Mouse (Mus musculus) stomach, postnatal 0 days (tissue): Measurements from ENCODE around the gene Hmgb2. TPM values are rescaled to one million over a fixed set of nuclear protein-coding genes. Genes with fewer than 3 reads are reported as not detected.
A peak's percentile ranks its signal among the peaks of the same experiment; 100 is the strongest.

ENCODE experiments used
- ATAC-seq: fragments of 200-750 bp; cut with Nextera tagmentation; 2 replicates; pipeline ENCODE4 v1.8.0; 2017; ENCODE audit not compliant: low FRiP score, low TSS enrichment
- DNase-seq: peaks from one replicate; pipeline ENCODE4 v3.0.0-alpha.2; 2016; ENCODE audit warnings: low spot score
- H3K27ac ChIP-seq: fragments of 300-500 bp; sonication (generic); replicated peaks from 2 replicates; pipeline ENCODE4 v1.5.1; 2014; ENCODE audit warnings: mild to moderate bottlenecking, control low read depth
- H3K27me3 ChIP-seq: fragments of 300-500 bp; sonication (generic); 2 replicates; pipeline ENCODE4 v1.6.1; 2014; ENCODE audit warnings: low read length; ENCODE audit not compliant: control insufficient read depth, insufficient read depth
- H3K36me3 ChIP-seq: fragments of 300-500 bp; sonication (generic); 2 replicates; pipeline ENCODE4 v1.6.1; 2014; ENCODE audit warnings: low read length, mixed read lengths; ENCODE audit not compliant: control insufficient read depth, insufficient read depth
- H3K4me1 ChIP-seq: fragments of 300-500 bp; sonication (generic); replicated peaks from 2 replicates; pipeline ENCODE4 v1.6.1; 2014; ENCODE audit warnings: antibody characterized with exemption; ENCODE audit not compliant: control insufficient read depth, insufficient read depth
- H3K4me2 ChIP-seq: fragments of 300-500 bp; sonication (generic); replicated peaks from 2 replicates; pipeline ENCODE4 v1.6.1; 2014; ENCODE audit warnings: low read depth, mild to moderate bottlenecking, control low read depth, moderate library complexity
- H3K4me3 ChIP-seq: fragments of 300-500 bp; sonication (generic); 2 replicates; pipeline ENCODE4 v1.5.1; 2014; ENCODE audit warnings: low read depth, low read length, control low read depth
- H3K9ac ChIP-seq: fragments of 300-500 bp; sonication (generic); 2 replicates; pipeline ENCODE4 v1.6.1; 2014; ENCODE audit warnings: mild to moderate bottlenecking, low read length, control low read depth, mixed read lengths
- H3K9me3 ChIP-seq: fragments of 300-500 bp; sonication (generic); 2 replicates; pipeline ENCODE4 v1.6.1; 2016; ENCODE audit warnings: low read length; ENCODE audit not compliant: control insufficient read depth
- CTCF ChIP-seq: IDR thresholded peaks from 2 replicates; pipeline ENCODE4 v1.5.1; 2016; ENCODE audit warnings: antibody characterized with exemption, low read depth, mild to moderate bottlenecking, moderate library complexity
- EP300 ChIP-seq: optimal IDR thresholded peaks from 2 replicates; pipeline ENCODE3; 2016; ENCODE audit warnings: antibody characterized with exemption
- WGBS: fragments of 180-500 bp; shearing (Covaris S2); extraction: QIAGEN DNeasy Blood & Tissue Kit; methylation state at CpG from one replicate; pipeline ENCODE4 v1.1.7; 2014; 5-methylcytosine and 5-hydroxymethylcytosine counted together
- polyA plus RNA-seq: library from polyadenylated mRNA; unstranded; fragments of >200 nt; fragmentation: Nextera tagmentation; extraction: Ambion mirVana; gene quantifications from 2 replicates; pipeline ENCODE4 v1.2.1, GENCODE M21; 2015

Gene Hmgb2
- polyA plus RNA-seq, 1 experiment from 2014 or later = 220 TPM

DNA sequence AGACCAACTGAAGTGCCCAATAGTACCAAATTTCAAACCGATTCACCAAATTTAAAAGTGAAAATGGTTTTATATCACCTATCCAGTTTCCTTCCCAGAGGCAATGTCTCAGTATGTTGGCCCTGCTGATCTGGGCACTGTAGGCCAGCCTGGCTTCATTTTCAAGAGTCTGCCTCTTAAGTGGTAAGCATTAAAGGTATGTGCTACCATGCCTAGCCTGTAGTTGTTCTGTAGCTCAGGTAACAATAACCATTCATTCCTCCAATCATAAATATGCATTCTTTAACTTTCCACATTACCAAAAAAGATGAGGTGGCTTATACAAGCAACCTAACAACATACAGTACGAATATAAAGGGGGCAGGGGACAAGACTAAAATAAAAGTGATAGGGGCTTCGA is 6.0 kb downstream of the Hmgb2 start:
- WGBS = 84% methylated on average over 3 of the region's 3 CpGs
- no peaks in the 10 kb centered on the region for H3K4me1 ChIP-seq
- no peak overlapping the region for H3K27ac ChIP-seq
- no peaks in the 10 kb centered on the region for H3K27me3 ChIP-seq
- peaks cover 3% of the 10 kb centered on the region; the same call in 1 of the 2 replicates for H3K36me3 ChIP-seq
- no peak overlapping the region for H3K9ac ChIP-seq
- no peak overlapping the region for H3K4me2 ChIP-seq
- H3K4me3 ChIP-seq = no peak overlapping the region
- no peak for TF ChIP-seq CTCF
- no peak for TF ChIP-seq EP300
- no peaks in the 10 kb centered on the region for H3K9me3 ChIP-seq
- DNase-seq (no peak), ATAC-seq (no peak)

DNA sequence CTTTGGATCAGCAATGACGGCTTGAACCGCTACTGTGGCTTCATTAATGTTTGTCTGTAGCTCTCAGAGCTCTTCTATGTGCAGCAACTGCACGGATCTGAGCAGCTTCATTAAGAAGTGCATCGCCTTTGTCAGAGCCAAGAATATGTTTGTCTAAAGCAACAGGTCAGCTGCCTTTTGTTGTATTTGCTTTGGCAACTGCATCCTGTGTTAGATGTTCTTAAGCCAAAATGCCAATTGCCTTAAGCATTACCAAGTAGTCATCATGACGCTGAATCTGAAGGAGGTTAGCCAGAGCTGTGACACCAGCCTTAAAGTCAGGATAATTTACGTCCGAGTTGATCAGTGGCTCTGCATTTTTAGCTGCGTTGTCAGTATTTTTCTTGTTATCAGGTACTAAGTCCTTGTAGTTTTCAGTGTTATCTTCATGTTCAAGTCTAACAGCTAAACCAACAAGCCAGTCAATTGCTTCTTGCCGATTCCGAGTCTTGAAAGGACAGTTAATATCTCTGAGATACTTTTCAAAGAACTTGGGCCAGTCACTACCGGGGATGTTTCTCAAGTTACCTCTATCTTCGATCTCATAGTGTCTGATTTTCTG is 8.6 kb downstream of the Hmgb2 start:
- H3K4me2 ChIP-seq = no peak overlapping the region
- peaks cover 5% of the 10 kb centered on the region; the same call in 1 of the 2 replicates for H3K36me3 ChIP-seq
- ATAC-seq (no peak), DNase-seq (no peak)
- no peaks in the 10 kb centered on the region for H3K27me3 ChIP-seq
- TF ChIP-seq CTCF = no peak
- TF ChIP-seq EP300 = no peak
- no peak overlapping the region for H3K9ac ChIP-seq
- no peak overlapping the region for H3K27ac ChIP-seq
- H3K4me3 ChIP-seq = no peak overlapping the region
- no peaks in the 10 kb centered on the region for H3K9me3 ChIP-seq
- H3K4me1 ChIP-seq = no peaks in the 10 kb centered on the region
- WGBS = 78% methylated on average over 12 of the region's 12 CpGs

DNA sequence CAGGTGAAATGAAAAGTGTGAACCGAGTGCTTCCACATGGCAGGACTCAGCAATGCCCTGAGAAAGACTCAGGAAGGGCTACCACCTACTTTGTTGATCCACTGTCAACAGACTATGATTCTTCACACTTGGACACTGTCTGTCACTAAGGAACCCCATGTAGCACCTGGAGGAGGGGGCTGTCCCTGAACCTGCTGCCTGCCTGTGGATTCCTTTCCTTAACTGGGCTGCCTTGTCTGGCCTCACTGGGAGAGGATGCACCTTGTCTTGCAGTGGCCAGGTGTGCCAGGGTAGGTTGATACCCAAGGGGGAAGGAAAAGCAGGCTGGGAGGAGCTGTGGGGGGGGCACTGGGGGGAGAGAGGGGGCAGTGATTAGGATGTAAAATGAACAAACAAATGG is 16.3 kb downstream of the Hmgb2 start:
- Histone ChIP-seq H3K9ac (no peak overlapping the region), H3K4me2 (no peak overlapping the region), H3K27me3 (no peaks in the 10 kb centered on the region), H3K4me3 (no peak overlapping the region), H3K36me3 (0 out of 2 replicates have a peak, but pooled peaks cover 2% of the 10 kb centered on the region), H3K9me3 (no peaks in the 10 kb centered on the region), H3K27ac (no peak overlapping the region), H3K4me1 (no peaks in the 10 kb centered on the region)
- ATAC-seq (no peak), DNase-seq (no peak)
- TF ChIP-seq EP300 (no peak), CTCF (no peak)
- WGBS = 96% methylated on average over 1 of the region's 1 CpGs

DNA sequence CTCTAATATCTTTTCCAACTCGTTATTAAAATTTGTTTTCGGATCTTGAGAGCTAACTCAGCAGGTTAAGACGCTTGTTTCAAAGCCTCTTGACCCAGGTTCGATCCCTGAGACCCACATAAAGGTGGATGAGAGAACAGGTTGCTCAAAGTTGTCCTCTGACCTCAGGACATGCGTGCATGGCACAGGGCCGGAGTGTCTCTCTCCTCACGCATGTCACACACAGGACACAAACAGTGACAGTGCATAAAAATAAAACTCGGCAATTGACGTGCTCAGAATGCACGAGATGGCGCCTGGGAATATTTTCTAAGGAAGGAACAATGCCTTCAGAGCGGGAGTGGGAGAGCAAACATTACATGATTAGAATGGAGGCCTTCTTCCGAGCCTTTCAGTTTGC is 18.5 kb downstream of the Hmgb2 start:
- H3K9me3 ChIP-seq = no peaks in the 10 kb centered on the region
- no peaks in the 10 kb centered on the region for H3K27me3 ChIP-seq
- peak overlapping the region; percentile 19; the same call in 1 of the 2 replicates for H3K4me3 ChIP-seq
- peak; percentile 32 for DNase-seq
- no peaks in the 10 kb centered on the region for H3K4me1 ChIP-seq
- TF ChIP-seq CTCF (no peak), EP300 (no peak)
- 73% methylated on average over 13 of the region's 13 CpGs for WGBS
- peak; percentile 41; the same call in 1 of the 2 replicates for ATAC-seq
- peak overlapping the region; percentile 31; the same call in 1 of the 2 replicates for H3K9ac ChIP-seq
- peak overlapping the region; percentile 59 for H3K27ac ChIP-seq
- H3K36me3 ChIP-seq = no peaks in the 10 kb centered on the region; the same call in none of the 2 replicates
- peak overlapping the region; percentile 33; the same call in 1 of the 2 replicates for H3K4me2 ChIP-seq

DNA sequence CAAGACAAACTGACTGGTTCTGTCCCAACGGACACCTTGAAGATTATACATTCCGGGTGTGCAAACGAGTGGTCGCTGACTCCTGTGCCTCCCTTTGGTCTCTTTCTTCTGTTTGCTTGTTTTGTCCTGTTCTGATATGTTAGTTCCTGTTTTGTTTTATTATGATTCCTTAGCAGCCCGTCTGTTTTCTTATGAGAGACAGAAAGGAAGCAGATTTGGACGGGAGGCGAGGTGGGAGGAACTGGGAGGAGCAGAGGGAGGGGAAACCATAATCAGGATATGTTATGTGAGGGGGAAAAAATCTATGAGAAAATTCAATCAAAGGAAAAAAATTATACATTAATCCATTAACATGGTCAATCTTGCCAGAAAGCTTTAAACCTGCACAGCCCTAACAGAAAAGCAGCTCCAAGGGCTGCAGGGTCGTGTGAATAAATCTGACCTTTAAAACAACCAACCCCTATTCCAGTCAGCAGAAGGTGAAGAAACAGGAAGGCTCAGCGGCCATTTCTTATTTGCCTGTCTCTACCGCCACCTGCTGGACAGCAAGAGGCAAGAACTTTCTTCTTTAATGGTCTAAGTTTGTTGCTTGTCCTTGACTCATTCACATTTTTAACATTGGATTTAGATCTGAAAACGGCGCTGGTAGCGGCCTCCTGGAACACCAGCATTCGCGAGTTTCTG is 19.1 kb downstream of the Hmgb2 start:
- Histone ChIP-seq H3K9ac (peak overlapping the region; percentile 31; the same call in 1 of the 2 replicates), H3K4me1 (no peaks in the 10 kb centered on the region), H3K27me3 (no peaks in the 10 kb centered on the region), H3K4me3 (peak overlapping the region; percentile 19; the same call in 1 of the 2 replicates), H3K27ac (peak overlapping the region; percentile 59), H3K36me3 (peaks cover under 1% of the 10 kb centered on the region), H3K9me3 (no peaks in the 10 kb centered on the region), H3K4me2 (peak overlapping the region; percentile 33)
- 12% methylated on average over 15 of the region's 15 CpGs for WGBS
- TF ChIP-seq EP300 (no peak), CTCF (peak; percentile 96)
- DNase-seq (peak; percentile 85), ATAC-seq (peak; percentile 69)

DNA sequence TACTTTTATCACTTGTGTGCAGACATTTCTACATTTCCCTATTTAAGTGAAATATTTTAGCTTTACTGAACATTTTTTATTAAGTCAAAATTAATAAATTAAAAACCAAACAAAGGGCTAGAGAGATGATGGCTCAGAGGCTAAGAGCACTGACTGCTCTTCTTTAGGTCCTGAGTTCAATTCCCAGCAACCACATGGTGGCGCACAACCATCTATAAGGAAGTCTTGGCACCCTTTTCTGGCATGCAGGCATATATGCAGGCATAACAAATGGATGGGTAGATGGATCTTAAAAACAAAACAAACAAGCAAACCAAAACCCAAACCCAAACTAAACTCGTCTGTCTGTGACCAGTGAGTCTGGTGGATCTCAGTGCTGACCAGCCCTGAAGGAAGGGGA is 20.5 kb downstream of the Hmgb2 start:
- no peak overlapping the region for H3K27ac ChIP-seq
- no peaks in the 10 kb centered on the region for H3K9me3 ChIP-seq
- no peaks in the 10 kb centered on the region for H3K27me3 ChIP-seq
- no peak overlapping the region for H3K4me3 ChIP-seq
- WGBS = 56% methylated on average over 2 of the region's 2 CpGs
- H3K36me3 ChIP-seq = peaks cover 3% of the 10 kb centered on the region
- H3K4me1 ChIP-seq = no peaks in the 10 kb centered on the region
- no peak overlapping the region for H3K9ac ChIP-seq
- no peak overlapping the region for H3K4me2 ChIP-seq
- DNase-seq (no peak), ATAC-seq (no peak)
- TF ChIP-seq EP300 = no peak
- peak; percentile 64 for TF ChIP-seq CTCF
